Mouse (Mus musculus) brain, adult 2 months (tissue): ENCODE results near the gene Ccdc85b.
"Not testable (repeated sequence)": the region's sequence is repeated elsewhere in the genome, so short reads cannot be mapped to it uniquely, and the experiment has no call there.

Source experiments
- DNase-seq: peaks from one replicate; pipeline ENCODE4 v3.0.0; 2011; ENCODE audit warnings: low read depth, low spot score

Ccdc85b gene

GRCm38 (mm10) chr19:5457746-5458442, at the start of gene Ccdc85b:
TSS of gene Ccdc85b (minus strand) at chr19:5457894.
- DNase-seq, result peak; percentile 52

DNA sequence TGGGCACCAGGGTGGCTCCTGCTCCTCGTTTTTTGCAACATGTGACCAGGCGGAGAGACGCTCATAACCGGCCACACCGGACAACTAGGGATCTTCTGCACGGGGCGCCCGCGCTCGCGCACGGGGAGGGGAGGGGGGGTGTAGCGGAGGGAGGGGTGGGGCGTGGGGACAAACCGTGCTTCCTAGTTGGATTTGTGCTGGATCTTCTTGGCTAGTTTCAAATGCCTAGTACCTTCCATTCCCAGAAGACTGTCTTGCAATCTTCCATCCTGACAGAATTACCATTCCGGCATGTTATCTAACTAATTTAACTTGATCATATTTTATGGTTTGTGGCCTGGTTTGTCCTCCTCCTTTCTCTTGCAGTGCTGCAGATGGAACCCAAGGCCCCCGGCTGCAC, 46.0 kb upstream of the Ccdc85b start, which contains the start of gene 1700020D05Rik:
Gene 1700020D05Rik (minus strand): TSS at position 101 of the 400 bp plus-strand sequence.
- no peak for DNase-seq

DNA sequence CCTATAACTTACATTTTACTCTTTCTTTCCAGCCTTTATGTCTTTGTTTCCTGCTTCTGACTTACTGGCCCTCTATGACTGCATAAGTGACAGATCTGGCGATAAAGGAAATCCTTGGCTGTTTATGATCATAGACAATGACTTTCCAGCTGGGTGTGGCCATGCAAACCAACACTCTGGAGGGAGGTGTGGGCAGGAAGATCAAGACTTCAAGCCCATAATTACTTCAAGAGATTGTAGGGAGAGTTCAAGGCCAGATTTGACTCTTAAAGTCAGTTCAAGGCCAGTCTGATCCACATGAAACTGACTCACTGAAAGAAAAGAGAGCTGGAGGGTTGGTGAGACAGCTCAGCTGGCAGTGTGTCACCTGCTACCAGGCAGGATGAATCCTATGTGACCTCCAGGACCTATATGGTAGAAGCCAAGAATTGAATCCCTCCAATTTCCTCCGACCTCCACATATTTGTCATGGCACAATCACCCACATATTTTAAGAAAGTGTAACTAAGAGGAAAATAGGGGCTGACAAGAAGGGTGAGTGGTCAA, 42.7 kb upstream of the Ccdc85b start:
- DNase-seq, result no peak

DNA sequence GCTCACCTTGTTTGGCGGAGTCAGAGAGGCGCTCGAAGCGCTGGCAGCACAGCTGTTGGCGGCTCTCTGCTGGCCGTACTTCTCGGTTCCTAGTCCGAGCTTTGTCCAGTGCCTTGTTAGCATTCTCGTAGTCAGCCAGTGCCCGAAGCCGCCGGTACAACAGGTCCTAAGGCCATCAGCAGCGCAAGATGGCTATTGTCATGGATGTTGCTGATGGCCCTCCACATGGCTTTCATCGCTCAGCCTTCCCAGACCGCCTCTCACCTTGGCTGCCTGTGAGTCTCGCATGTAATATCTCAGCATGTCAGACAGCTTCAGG, 38.3 kb upstream of the Ccdc85b start:
- DNase-seq, result no peak

- DNase-seq, result no peak
These were observed 37.8 kb upstream of the Ccdc85b start for GRCm38 (mm10) chr19:5495353-5496051.

DNA sequence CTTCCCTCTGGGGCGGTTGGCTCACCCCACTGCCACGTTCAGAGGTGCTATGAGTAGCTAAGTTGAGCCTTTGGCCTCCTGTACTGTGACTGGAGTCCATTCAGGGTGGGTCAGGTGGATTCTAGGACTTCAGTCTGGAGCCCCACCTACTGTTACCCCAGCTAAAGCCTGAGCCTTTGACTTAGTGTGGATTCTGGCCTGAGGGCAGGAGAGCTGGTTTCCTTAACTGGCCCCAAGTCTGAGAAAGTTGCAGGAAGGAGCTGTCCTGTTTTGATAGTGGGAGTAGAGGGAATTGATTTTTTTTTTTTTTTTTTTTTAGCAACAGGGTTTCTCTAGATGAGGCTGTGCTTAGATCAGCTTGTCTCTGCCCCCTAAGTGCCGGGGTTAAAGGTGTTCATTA, 36.6 kb upstream of the Ccdc85b start:
- DNase-seq, result no peak

GRCm38 (mm10) chr19:5493301-5493721, 35.6 kb upstream of the Ccdc85b start:
- DNase-seq, result not testable (repeated sequence)

DNA sequence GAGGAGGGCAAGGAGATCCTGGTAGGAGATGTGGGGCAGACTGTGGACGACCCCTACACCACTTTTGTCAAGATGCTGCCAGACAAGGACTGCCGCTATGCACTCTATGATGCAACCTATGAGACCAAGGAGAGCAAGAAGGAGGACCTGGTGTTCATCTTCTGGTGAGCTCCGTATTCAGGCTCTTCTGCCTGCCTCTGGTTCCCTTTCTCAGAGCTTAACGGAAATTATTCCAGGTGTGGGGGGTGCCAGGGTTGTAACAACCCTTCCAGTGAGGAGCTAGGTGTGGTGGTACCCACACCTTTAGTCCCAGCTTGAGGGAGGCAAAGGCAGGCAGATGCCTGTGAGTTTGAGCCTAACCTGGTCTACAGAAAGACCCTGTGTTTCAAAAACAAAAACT, 34.9 kb upstream of the Ccdc85b start:
- no peak for DNase-seq

DNA sequence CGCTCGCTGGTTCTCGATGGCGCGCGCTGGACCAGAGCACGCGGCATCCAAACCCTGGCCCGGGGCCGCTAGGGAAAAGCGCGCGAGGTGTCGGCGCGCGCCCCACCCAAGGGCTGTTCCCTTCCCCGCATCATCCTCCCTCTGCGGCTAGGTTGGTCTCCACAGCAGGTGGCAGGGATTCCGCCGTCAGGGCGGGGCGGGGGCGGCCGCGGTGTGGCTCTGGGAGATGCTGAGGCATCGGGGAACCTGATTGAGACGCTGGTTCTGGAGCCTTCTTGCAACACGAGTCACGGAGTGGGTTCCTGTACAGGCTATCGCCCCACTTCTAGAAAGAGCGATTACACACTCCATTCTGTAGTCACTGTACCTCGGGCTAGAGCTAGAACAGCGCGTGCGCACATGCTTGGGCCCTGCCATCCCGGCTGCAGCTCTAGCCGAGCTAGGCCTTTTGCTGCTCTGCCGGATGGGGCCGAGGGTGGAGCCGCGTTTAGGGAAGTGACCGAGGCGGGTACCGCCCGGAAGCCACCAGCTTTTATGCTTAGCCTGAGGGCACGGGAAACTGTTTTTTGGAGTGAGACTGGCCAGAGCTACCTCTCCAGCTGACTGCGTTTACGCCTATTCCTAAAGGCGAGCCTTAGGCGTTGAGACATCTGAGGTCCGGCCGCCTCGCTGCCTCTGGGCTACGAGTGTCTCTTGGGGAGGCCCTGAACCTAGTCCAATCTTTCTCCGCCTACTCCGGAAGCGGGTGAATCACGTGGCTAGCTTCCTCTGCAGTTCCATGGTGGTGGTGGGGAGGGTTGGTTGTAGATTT, 33.4 kb upstream of the Ccdc85b start:
- peak; percentile 94 for DNase-seq

DNA sequence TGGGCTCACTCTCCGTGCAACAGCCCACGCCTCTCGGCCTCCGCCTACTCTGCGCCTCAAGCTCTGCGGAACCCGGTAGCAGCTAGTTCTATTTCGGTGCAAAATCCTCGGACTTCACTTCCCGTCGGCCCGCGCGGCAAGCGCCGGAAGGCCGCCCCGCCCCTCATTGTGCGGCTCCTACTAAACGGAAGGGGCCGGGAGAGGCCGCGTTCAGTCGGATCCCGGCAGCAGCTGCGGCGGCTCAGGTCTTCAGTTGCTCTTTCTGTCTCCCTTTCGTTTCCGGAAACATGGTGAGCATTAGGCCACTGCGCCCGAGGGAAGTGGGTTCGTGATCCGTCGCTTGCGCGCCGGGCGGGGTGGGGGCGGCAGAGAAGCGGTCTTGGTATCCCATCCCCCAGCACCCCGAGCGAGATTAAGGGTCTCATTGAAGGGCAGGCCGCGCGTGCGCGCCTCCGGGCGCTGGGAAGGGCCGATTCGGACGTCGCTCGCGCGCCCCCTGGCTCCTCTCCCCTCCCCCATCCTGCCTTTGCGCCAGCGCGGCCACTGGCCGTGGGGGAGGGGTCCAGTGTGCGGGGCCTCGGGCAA, 32.7 kb upstream of the Ccdc85b start, which contains the start of gene Cfl1:
Gene Cfl1 (plus strand): TSS at position 143 of the 585 bp plus-strand sequence.
- peak; percentile 99 for DNase-seq

DNA sequence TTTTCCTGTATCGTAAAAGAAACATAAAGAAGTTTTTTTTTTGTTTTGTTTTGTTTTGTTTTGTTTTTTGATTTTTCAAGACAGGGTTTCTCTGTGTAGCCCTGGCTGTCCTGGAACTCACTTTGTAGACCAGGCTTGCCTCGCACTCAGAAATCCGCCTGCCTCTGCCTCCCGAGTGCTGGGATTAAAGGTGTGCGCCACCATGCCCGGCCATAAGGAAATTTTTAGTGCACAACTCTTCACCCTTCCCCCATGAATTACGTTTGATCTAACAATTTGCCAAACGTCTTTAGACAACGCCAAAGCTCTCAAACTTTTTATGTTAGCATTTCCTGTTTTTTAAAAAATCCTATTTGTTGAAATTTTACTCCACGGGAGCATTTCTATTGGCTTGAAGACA, 32.0 kb upstream of the Ccdc85b start:
- DNase-seq, result not testable (repeated sequence)

GRCm38 (mm10) chr19:5488878-5489571, 31.3 kb upstream of the Ccdc85b start:
- DNase-seq, result peak; percentile 99

DNA sequence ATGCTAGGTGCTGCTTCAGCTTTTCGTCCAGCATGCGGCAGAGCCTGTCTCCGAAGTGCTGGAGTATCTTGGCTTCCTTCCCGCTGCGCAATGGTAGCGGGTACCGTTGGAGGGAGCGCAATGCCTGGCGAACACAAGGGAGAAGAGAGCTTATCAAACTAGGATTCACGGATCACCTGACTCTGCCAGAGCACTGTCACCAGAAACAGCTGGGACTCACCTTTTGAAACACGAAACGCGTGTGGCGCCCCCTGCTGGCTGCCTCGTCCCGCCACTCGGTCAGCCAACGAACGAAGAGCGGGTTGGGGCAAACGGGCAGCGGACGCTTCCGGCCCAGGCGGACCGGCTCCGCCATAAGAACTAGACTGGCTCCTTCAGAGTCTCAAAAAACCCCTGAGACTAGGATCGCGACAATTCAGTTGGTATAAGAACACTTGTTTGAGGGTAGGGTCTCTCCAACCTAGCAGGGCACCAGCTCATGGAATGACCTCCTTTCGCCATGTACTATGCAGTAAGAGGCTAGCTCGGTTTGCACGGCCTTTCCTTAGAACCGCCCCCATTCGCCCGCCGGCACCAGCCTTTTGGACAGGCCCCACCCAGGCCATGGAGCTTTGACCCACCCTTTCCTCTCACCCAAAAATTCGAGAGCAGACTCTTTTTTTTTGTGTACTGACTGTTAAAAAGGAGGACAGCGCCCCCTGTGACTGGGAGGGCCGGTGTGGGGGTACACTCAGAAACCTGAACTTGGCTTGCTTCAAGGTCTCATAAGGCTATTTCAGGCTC, 30.3 kb upstream of the Ccdc85b start, which contains the start of gene Mus81:
Gene Mus81 (minus strand): TSS at position 635 of the 783 bp plus-strand sequence.
- peak; percentile 99 for DNase-seq

DNA sequence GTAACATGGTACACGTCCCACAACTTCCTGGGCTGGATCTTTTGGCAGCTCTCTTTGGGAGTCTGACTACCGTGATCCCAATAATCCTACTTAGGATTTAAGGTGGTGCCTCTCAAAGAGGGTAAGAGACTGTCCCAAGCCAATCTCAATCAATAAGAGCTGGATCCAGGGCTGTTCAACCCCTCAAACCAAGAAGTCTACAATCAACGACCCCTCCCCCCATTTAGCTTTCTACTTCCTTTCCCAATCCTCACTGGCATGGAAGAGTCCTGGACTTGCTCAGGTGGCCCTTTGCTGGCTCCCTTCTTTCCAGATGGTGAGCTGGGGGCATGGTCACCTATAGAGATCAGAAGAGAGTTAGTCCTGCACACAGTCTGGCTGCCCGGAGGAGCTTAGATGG, 29.1 kb upstream of the Ccdc85b start:
- no peak for DNase-seq

GRCm38 (mm10) chr19:5486286-5486685, 28.6 kb upstream of the Ccdc85b start:
- DNase-seq, result peak; percentile 75

GRCm38 (mm10) chr19:5485821-5486220, 28.1 kb upstream of the Ccdc85b start:
- DNase-seq, result peak; percentile 91

- peak; percentile 36 for DNase-seq
These were observed 27.7 kb upstream of the Ccdc85b start for GRCm38 (mm10) chr19:5485371-5485770.

DNA sequence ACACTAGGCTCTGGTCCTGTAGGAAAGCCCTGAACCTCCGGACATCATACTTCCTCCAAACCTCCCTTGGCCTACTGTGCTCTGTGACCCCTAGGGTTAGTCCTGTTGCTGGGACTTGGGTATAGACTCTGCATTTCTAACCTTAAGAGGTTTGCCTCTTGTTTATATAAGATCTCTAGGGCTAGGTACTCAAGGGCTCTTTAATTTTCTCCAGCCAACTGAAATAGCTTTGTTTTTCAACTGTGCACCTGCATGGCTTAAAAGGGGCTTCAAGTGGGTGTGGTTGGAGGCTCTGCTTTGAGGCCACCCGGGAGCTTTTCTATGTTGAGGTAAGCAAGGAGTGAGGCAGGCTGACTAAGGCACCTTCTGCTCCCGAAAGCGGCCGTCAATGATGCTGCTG, 26.8 kb upstream of the Ccdc85b start:
- no peak for DNase-seq

DNA sequence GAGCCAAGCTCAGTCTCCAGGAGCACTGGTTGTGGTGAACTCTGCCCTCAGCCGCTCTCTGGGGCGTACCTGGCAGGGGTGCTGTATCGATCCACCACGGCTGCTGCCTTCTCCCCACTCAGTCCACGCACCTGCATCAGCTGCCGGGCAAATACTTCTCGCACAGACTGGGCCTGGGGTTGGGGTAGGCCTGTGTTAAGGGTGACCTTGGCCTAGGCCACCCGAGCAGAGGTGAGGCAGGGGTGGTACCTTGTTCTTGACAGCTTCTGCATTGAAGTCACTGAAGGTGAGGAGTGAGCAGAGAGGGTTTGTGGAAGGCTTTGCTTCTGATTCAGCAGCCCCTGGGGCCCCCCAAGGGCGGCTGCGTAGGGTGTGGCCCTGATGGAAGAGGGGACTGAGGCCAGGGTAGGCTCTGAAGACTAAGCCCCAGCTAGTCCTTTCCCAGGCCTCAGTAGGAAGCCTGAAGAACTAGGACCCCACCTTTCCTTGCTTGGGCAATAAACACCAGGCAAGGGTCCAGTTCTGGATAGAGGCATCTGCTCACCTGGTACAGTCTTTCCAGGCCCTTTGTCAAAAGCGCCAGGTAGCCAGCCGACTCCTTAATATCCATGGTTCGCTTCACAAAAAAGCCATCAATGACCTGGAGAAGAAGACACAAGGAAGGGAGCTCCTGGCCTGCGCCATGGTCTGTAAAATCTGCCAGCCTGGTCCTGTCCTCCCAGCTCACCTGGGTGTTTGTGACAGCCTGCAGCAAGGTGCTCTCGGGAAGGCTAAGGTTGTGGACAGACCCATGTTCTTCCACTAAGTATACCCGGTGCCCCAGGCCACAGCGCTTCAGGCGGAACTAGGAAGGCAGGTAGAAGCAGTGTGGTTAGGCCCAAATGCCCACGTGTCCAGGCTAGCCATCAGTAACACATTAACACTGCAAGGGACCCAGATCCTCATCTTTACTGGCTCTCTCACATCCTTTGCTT, 26.0 kb upstream of the Ccdc85b start:
- no peak for DNase-seq
